Mouse (Mus musculus): ENCODE measurements around the gene Ccnd1.

GRCm38 (mm10) chr7:144988856-144989255 lies 49.1 kb upstream of the Ccnd1 start:
- TF ChIP-seq CTCF (IDR thresholded peaks at IDR 0.05; ENCODE audit: insufficient read depth, low read depth, low read length) = no peak
- TF ChIP-seq POLR2A (IDR thresholded peaks at IDR 0.05; ENCODE audit: insufficient read depth, low read depth, low read length) = no peak

Data from olfactory bulb, adult 2 months (tissue).